ENCODE assay signal across 11 mouse cellular contexts in genomic region chr3:107038156-107038536, GRCm38 (mm10). TPM values are rescaled to one million over a fixed set of nuclear protein-coding genes. Genes with fewer than 3 reads are reported as not detected.
A peak's percentile ranks its signal among the peaks of the same experiment; 100 is the strongest.
DNase-seq lines count a peak whose midpoint lies in the region; ATAC-seq and TF ChIP-seq lines count a peak whose summit lies in the region.
"Had no signal": no experiment of that assay in that cellular context is flagged by ENCODE, and none has a peak within 500 bp of the region (broad histone marks: within the 10 kb centered on the region; RNA-seq: fewer than 3 reads in every experiment).

No protein-coding gene starts in this region.

- H3K9ac ChIP-seq in liver, embryonic 11.5 days (ENCODE audit: low read depth, low read length) = no peak overlapping the region
- H3K9ac ChIP-seq: liver, embryonic 14.5 days had no signal

- no peak for ATAC-seq in liver, embryonic 11.5 days (replicated peaks; ENCODE audit: low FRiP score)

- no peak for TF ChIP-seq CTCF in left cerebral cortex, adult 2 months (IDR thresholded peaks at IDR 0.05)

- H3K27me3 ChIP-seq in liver, embryonic 11.5 days (replicated peaks; ENCODE audit: control insufficient read depth, insufficient read depth, low read length) = peaks cover 29% of the 10 kb centered on the region

- peak overlapping the region; percentile 90 for H3K27ac ChIP-seq in left cerebral cortex, adult 2 months
- no peak overlapping the region for H3K27ac ChIP-seq in brown adipose tissue, adult 24 weeks (replicated peaks; ENCODE audit: low read depth, low read length)
- H3K27ac ChIP-seq in liver, embryonic 11.5 days (ENCODE audit: low read depth, low read length) = no peak overlapping the region
- H3K27ac ChIP-seq: liver, embryonic 14.5 days had no signal

- H3K36me3 ChIP-seq in liver, embryonic 11.5 days (ENCODE audit: control insufficient read depth, insufficient read depth, low read length) = no peaks in the 10 kb centered on the region
- H3K36me3 ChIP-seq: G1E had no signal

- intact Hi-C loops in left cerebral cortex, adult 2 months (cut with DNase I) = no loop called here

- WGBS in liver, embryonic 11.5 days = 56% methylated on average over 6 of the region's 6 CpGs

- peak overlapping the region; percentile 95 for H3K4me2 ChIP-seq in liver, embryonic 11.5 days

- H3K4me1 ChIP-seq in brown adipose tissue, adult 24 weeks (ENCODE audit: control insufficient read depth, insufficient read depth, insufficient read length, low read length) = peaks cover 4% of the 10 kb centered on the region
- H3K4me1 ChIP-seq in liver, embryonic 11.5 days (replicated peaks; ENCODE audit: control insufficient read depth, insufficient read depth, low read length) = peaks cover 4% of the 10 kb centered on the region

- H3K9me3 ChIP-seq in liver, embryonic 11.5 days (ENCODE audit: control insufficient read depth, low read length) = no peaks in the 10 kb centered on the region

- DNase-seq in left cerebral cortex, adult 2 months (ENCODE audit: extremely low spot score in 1 of 2, low spot score in 2 of 2) = no peak
- DNase-seq in left cerebral cortex, adult 8-10 months (ENCODE audit: low spot score in 2 of 2) = no peak
- DNase-seq in liver, embryonic 11.5 days (ENCODE audit: low spot score) = no peak
- DNase-seq in naive thymus-derived CD4-positive, alpha-beta T cell, adult 2 months (ENCODE audit: low read depth) = peak; percentile 81
- DNase-seq in kidney, adult 11 months = no peak
- DNase-seq in cerebellum, postnatal 4 days (ENCODE audit: low spot score in 2 of 2) = no peak
- no peak for DNase-seq in right cerebral cortex, postnatal 36 days (ENCODE audit: low spot score in 2 of 2)
- DNase-seq: cerebellum, adult 11 months had no signal

- peak overlapping the region; percentile 90 for H3K4me3 ChIP-seq in left cerebral cortex, adult 2 months
- peak overlapping the region; percentile 57; the same call in 1 of the 2 replicates for H3K4me3 ChIP-seq in brown adipose tissue, adult 24 weeks (ENCODE audit: insufficient read depth, low read depth, low read length)
- peak overlapping the region; percentile 66 for H3K4me3 ChIP-seq in liver, embryonic 11.5 days (ENCODE audit: low read depth, low read length)

RNA-seq across cellular contexts. Expression of gene Kcna3, which starts 2.2 kb away (rescaled TPM):
- total RNA-seq in left cerebral cortex, adult 2 months (2021) = 10 to 100 TPM; 34.9 to 35.3 TPM
- 10 to 100 TPM; 26.9 to 31.1 (median 27.7) TPM for total RNA-seq in left cerebral cortex, adult 8-10 months (2022)
- 0.55 TPM in 1 of 2 replicates, not detected in the other for polyA plus RNA-seq in brown adipose tissue, adult 24 weeks (2012; ENCODE audit: insufficient read depth, insufficient read length, missing spikeins)
- 3.4 and 3.6 TPM in 2 replicates for polyA plus RNA-seq in liver, embryonic 11.5 days (2014; fragmentation: Nextera tagmentation; extraction: Ambion mirVana)
- total RNA-seq: G1E had no signal
- polyA plus RNA-seq: G1E had no signal
